Mouse (Mus musculus) heart, postnatal 0 days (tissue): ENCODE results near the gene Zdhhc17.

ENCODE experiments used
- CTCF ChIP-seq: IDR thresholded peaks from 2 replicates; pipeline ENCODE4 v1.5.1; 2016; ENCODE audit warnings: antibody characterized with exemption, control low read depth, low read depth
- EP300 ChIP-seq: IDR thresholded peaks from 2 replicates; pipeline ENCODE4 v1.6.1; 2016; ENCODE audit warnings: antibody characterized with exemption, low read depth

DNA sequence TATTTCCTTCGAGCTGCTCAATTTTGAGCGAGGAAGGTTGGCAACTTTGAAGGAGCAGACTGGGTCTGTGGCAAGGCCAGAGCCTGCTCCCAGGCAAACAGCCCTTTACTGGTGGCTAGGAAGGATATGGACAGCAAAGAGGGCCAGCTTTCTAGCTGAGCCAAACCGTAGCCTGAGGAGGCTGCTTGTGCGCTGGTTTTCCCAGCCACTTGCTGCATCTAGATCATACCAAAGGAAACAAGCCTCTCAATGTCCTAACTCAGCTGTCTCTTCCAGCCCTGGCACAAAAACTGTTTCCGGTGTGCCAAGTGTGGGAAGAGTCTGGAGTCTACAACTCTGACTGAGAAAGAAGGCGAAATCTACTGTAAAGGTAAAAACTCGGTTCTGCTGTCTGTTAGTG lies 71.6 kb downstream of the Zdhhc17 start:
- TF ChIP-seq EP300 (no peak), CTCF (no peak)
